Mouse (Mus musculus) embryonic facial prominence, embryonic 10.5 days (tissue): ENCODE results near the gene Git2. TPM values are rescaled to one million over a fixed set of nuclear protein-coding genes. Genes with fewer than 3 reads are reported as not detected.

ENCODE experiments used
- DNase-seq: peaks from one replicate; pipeline ENCODE4 v3.0.0-alpha.2; 2017; ENCODE audit warnings: low spot score
- H3K27ac ChIP-seq: fragments of 300-500 bp; sonication (generic); replicated peaks from 2 replicates; pipeline ENCODE4 v1.5.1; 2016; ENCODE audit warnings: mild to moderate bottlenecking
- H3K27me3 ChIP-seq: fragments of 300-500 bp; sonication (generic); replicated peaks from 2 replicates; pipeline ENCODE4 v1.6.1; 2016; ENCODE audit warnings: low read depth, mild to moderate bottlenecking; ENCODE audit not compliant: poor library complexity, severe bottlenecking
- H3K36me3 ChIP-seq: fragments of 300-500 bp; sonication (generic); replicated peaks from 2 replicates; pipeline ENCODE4 v1.6.1; 2016; ENCODE audit warnings: mild to moderate bottlenecking, moderate library complexity
- H3K4me1 ChIP-seq: fragments of 300-500 bp; sonication (generic); 2 replicates; pipeline ENCODE4 v1.6.1; 2016
- H3K4me3 ChIP-seq: fragments of 300-500 bp; sonication (generic); 2 replicates; pipeline ENCODE4 v1.5.1; 2016; ENCODE audit warnings: mild to moderate bottlenecking, moderate library complexity
- H3K9me3 ChIP-seq: fragments of 300-500 bp; sonication (generic); 2 replicates; pipeline ENCODE4 v1.6.1; 2016; ENCODE audit warnings: mild to moderate bottlenecking
- WGBS: fragments of 180-500 bp; shearing (Covaris S2); methylation state at CpG from one replicate; pipeline ENCODE4 v1.1.7; 2016; 5-methylcytosine and 5-hydroxymethylcytosine counted together
- polyA plus RNA-seq: library from polyadenylated mRNA; unstranded; fragments of >200 nt; fragmentation: Nextera tagmentation; extraction: Ambion mirVana; gene quantifications from 2 replicates; pipeline ENCODE4 v1.2.1, GENCODE M21; 2016

Gene Git2
- polyA plus RNA-seq, 1 experiment from 2014 or later: 38.1 TPM

DNA sequence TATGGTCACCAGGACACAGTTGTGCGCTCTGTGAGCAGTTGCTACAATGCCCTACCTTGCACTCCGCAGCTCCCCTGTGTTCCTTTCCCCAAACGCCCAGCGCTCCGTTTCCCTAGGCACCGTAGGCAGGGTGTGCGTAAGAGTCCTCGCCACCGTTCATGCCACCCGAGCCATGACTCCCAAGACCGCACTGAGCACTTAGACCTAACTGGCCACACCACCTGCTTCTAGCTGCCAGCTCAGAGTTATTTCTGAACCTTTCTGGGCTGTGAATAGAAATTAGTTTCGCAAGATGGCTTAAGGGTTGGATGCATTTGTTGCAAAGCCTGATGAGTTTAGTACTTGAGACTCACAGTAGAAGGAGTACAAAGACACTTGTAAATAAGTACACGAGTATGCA is 52.5 kb downstream of the Git2 start:
- DNase-seq: no peak
- WGBS: 91% methylated on average over 13 of the region's 13 CpGs

DNA sequence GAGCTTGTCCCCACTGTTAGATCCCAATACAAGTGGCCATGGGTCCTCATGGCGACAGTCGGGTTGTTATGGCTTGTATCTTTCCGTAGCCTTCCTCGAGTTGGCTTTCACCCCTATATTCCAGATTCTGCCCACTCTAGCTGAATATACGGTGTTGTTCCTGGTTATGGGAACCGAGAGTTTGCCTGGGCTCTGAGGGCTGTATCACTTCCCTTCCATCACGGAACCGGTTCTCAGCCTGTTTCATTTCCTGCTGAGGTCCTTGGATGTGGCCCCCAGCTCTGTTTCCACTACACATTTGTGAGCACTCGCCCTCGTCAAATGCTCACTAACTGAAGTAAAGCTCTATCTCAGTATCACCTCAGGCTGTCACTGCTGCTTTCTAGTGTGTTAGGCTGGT is 53.3 kb downstream of the Git2 start:
- WGBS: 93% methylated on average over 10 of the region's 10 CpGs
- no peak overlapping the region for H3K27ac ChIP-seq
- no peak overlapping the region for H3K4me3 ChIP-seq
- peaks cover 88% of the 10 kb centered on the region for H3K36me3 ChIP-seq
- H3K27me3 ChIP-seq: no peaks in the 10 kb centered on the region
- H3K4me1 ChIP-seq: peaks cover 4% of the 10 kb centered on the region; the same call in 1 of the 2 replicates
- H3K9me3 ChIP-seq: peaks cover 3% of the 10 kb centered on the region; the same call in 1 of the 2 replicates
- no peak for DNase-seq

More for the DNA sequence above, 52.5 kb downstream of the Git2 start:
- no peaks in the 10 kb centered on the region for H3K27me3 ChIP-seq
- H3K9me3 ChIP-seq: peaks cover 3% of the 10 kb centered on the region; the same call in 1 of the 2 replicates
- H3K27ac ChIP-seq: no peak overlapping the region
- H3K36me3 ChIP-seq: peaks cover 86% of the 10 kb centered on the region
- H3K4me3 ChIP-seq: no peak overlapping the region
- H3K4me1 ChIP-seq: peaks cover 4% of the 10 kb centered on the region; the same call in 1 of the 2 replicates

- 91% methylated on average over 11 of the region's 11 CpGs for WGBS
- DNase-seq: no peak
- Histone ChIP-seq H3K4me3 (no peak overlapping the region), H3K27me3 (no peaks in the 10 kb centered on the region), H3K4me1 (peaks cover 4% of the 10 kb centered on the region; the same call in 1 of the 2 replicates), H3K9me3 (peaks cover 3% of the 10 kb centered on the region; the same call in 1 of the 2 replicates), H3K36me3 (peaks cover 95% of the 10 kb centered on the region), H3K27ac (no peak overlapping the region)
These were observed 54.5 kb downstream of the Git2 start for GRCm38 (mm10) chr5:114720784-114721183.

DNA sequence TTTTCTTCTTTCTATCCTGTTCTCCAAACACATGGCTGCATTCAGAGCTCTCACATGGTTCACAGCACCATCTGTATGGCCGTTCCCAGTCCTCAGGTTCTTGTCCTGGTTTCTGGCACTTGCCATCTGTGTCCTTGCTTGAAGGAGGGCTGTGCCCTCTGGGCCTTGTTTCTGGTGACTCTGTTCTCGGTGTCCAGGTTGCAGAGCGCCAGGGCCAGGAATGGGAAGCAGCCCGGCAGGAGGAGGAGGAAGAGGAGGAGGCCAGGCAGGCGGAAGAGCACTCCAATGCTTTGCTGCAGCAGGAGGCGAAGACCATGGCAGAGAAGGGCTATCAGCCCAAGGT is 55.4 kb downstream of the Git2 start:
- Histone ChIP-seq H3K36me3 (peaks cover 96% of the 10 kb centered on the region), H3K9me3 (peaks cover 3% of the 10 kb centered on the region; the same call in 1 of the 2 replicates), H3K27me3 (no peaks in the 10 kb centered on the region), H3K4me3 (no peak overlapping the region), H3K27ac (no peak overlapping the region), H3K4me1 (no peaks in the 10 kb centered on the region)
- DNase-seq: no peak
- 89% methylated on average over 6 of the region's 6 CpGs for WGBS

DNA sequence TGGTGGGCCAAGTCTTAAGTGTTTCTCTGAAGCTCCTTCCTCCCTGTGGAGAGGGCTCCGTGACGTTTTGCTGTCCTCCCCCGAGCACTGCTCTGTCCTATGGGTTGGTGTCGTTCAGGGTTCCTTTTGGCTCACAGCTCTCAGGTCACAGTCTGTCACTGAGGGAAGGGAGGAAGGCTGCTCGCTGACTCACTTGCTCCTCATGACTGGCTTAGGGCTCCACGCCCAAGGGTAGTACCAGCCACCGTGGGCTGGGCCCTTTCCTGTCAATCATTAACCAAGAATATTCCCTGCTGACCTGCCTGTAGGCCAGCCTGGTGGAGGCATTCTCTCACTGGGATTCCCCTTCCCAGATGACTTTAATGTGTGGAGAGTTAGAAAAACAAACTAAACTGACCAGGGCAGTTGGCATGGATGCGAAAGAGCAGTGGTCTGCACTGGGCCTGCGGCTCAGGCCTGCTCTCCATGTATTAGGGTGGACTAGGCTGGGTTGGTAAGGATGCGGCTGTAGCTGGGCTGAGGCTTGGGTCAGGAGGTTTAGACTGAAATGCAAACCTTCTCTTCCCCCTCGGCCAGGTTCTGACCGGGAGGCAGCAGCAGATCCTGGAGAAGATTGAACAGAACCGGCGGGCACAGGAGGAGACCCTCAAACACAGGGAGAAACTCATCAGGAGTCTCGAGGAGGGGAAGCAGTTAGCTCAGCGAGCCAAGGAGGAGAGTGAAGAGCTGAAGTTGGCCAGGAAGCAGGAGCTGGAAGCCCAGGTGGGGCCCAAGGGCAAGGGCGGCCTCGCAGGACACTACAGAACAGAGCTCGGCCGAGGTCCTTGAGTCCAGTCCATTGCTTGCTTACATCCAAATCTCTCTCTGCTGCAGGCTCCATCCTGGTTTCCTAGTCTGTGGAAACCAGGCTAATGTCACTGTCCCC is 56.1 kb downstream of the Git2 start:
- no peak for DNase-seq
- H3K36me3 ChIP-seq: peaks cover 100% of the 10 kb centered on the region
- H3K27ac ChIP-seq: no peak overlapping the region
- H3K4me3 ChIP-seq: no peak overlapping the region
- 90% methylated on average over 20 of the region's 20 CpGs for WGBS
- no peaks in the 10 kb centered on the region for H3K4me1 ChIP-seq
- no peaks in the 10 kb centered on the region for H3K27me3 ChIP-seq
- peaks cover 3% of the 10 kb centered on the region; the same call in 1 of the 2 replicates for H3K9me3 ChIP-seq

GRCm38 (mm10) chr5:114718483-114718882 is 56.8 kb downstream of the Git2 start:
- Histone ChIP-seq H3K27me3 (no peaks in the 10 kb centered on the region), H3K36me3 (peaks cover 100% of the 10 kb centered on the region), H3K4me1 (no peaks in the 10 kb centered on the region), H3K27ac (no peak overlapping the region), H3K9me3 (no peaks in the 10 kb centered on the region), H3K4me3 (no peak overlapping the region)
- 92% methylated on average over 13 of the region's 13 CpGs for WGBS
- DNase-seq: no peak

DNA sequence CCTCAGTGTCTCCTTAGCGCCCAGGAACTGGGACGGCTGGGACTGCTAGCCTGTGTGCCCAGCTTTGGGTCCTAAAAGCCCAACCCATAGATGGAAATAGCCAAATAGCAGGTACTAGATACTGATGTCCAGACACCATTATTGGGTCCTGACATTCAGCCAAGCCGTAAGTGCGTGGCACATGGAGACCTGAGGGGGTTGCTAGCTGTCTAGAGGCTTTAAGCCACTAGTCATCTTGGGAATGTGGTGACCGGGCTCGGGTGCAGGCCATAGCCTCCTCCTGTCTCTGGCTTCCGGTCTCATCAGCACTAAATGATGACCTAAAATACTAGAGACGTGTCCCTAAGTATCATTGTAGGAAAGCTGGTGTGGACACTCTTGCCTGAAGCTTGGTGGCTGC is 57.4 kb downstream of the Git2 start:
- Histone ChIP-seq H3K36me3 (peaks cover 100% of the 10 kb centered on the region), H3K9me3 (no peaks in the 10 kb centered on the region), H3K27ac (no peak overlapping the region), H3K27me3 (no peaks in the 10 kb centered on the region), H3K4me1 (no peaks in the 10 kb centered on the region), H3K4me3 (no peak overlapping the region)
- DNase-seq: no peak
- 93% methylated on average over 8 of the region's 8 CpGs for WGBS

GRCm38 (mm10) chr5:114717292-114717691 is 58.0 kb downstream of the Git2 start:
- H3K27ac ChIP-seq: no peak overlapping the region
- no peaks in the 10 kb centered on the region for H3K27me3 ChIP-seq
- H3K36me3 ChIP-seq: peaks cover 99% of the 10 kb centered on the region
- no peaks in the 10 kb centered on the region for H3K9me3 ChIP-seq
- H3K4me3 ChIP-seq: no peak overlapping the region
- WGBS: 90% methylated on average over 12 of the region's 12 CpGs
- no peak for DNase-seq
- H3K4me1 ChIP-seq: no peaks in the 10 kb centered on the region

DNA sequence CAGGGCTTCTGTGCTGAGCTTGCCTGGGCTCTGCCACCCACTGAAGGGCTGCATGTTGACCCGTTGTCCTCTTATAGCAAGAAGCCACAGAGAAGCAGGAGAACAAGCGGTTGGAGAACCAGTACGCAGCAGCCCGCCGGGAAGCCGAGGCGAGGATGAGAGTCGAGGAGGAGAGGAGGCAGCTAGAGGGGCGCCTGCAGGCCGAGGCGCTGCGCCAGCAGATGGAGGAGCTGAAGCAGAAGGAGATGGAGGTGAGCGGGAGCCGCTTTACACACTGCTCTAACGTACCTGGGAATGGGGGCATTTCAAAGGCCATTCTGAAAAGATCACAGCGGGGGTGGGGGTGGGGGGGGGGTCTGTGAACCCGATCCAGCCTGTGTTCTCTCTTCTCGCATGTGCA is 60.8 kb downstream of the Git2 start:
- H3K4me1 ChIP-seq: no peaks in the 10 kb centered on the region
- H3K4me3 ChIP-seq: no peak overlapping the region
- H3K27me3 ChIP-seq: no peaks in the 10 kb centered on the region
- no peaks in the 10 kb centered on the region for H3K9me3 ChIP-seq
- H3K27ac ChIP-seq: no peak overlapping the region
- peaks cover 99% of the 10 kb centered on the region for H3K36me3 ChIP-seq
- WGBS: 93% methylated on average over 18 of the region's 18 CpGs
- no peak for DNase-seq

DNA sequence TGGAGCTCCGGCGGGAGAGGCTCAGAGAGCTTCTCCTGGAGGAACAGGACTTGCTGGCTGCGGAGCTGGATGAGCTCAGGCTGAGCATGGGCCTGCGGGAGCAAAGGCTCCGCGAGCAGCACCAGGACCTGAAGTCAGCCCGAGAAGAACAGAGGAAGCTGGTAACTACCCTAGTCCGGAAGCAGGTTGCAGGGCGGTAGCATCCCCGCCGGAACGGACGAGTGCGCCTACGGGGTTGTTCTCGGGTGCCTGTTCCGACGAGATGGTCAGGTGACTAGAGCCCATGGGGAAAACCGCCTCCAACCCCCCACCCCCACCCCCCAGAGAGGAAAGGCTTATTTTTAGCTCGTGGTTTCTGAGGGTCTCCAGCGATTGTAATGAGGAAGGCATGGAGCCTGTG is 66.0 kb downstream of the Git2 start:
- 92% methylated on average over 21 of the region's 21 CpGs for WGBS
- Histone ChIP-seq H3K27me3 (no peaks in the 10 kb centered on the region), H3K4me3 (no peak overlapping the region), H3K9me3 (no peaks in the 10 kb centered on the region), H3K27ac (no peak overlapping the region), H3K36me3 (peaks cover 53% of the 10 kb centered on the region), H3K4me1 (peaks cover 12% of the 10 kb centered on the region)
- no peak for DNase-seq

DNA sequence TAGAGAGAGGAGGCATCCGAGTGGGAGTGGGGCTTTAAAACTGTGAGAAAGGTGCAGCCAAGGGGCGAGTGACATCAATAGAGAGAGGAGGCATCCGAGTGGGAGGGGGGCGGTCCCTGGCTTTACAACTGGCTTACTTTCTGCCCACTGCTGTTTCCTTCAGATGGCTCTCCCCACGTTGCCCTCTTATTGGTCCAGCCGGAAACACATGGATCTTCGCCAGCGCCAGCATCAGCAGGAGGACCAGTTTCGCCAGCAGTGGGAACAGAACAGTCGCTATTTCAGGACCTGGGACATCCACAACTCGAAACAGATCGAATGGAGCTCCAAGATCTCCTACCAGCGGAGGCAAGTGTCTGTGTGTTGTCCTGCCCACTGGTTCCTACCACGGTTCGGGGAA is 66.8 kb downstream of the Git2 start:
- Histone ChIP-seq H3K4me3 (peak overlapping the region; percentile 90), H3K27me3 (0 out of 2 replicates have a peak, but pooled peaks cover 3% of the 10 kb centered on the region), H3K27ac (no peak overlapping the region), H3K9me3 (no peaks in the 10 kb centered on the region), H3K4me1 (peaks cover 12% of the 10 kb centered on the region), H3K36me3 (peaks cover 45% of the 10 kb centered on the region)
- 57% methylated on average over 15 of the region's 15 CpGs for WGBS
- DNase-seq: no peak

GRCm38 (mm10) chr5:114707265-114708068 is 67.8 kb downstream of the Git2 start, which contains the start of gene Tchp:
Gene Tchp (plus strand): TSS chr5:114707760.
- peak; percentile 96 for DNase-seq
- Histone ChIP-seq H3K4me3 (peak within 1 kb of the TSS; percentile 90), H3K27me3 (0 out of 2 replicates have a peak, but pooled peaks cover 3% of the 10 kb centered on the region), H3K4me1 (peaks cover 17% of the 10 kb centered on the region), H3K36me3 (peaks cover 35% of the 10 kb centered on the region), H3K27ac (peak within 1 kb of the TSS; percentile 86), H3K9me3 (no peaks in the 10 kb centered on the region)
- 3% methylated on average over 49 of the region's 49 CpGs for WGBS
